Mouse (Mus musculus): ENCODE measurements around the gene Spata48.

DNA sequence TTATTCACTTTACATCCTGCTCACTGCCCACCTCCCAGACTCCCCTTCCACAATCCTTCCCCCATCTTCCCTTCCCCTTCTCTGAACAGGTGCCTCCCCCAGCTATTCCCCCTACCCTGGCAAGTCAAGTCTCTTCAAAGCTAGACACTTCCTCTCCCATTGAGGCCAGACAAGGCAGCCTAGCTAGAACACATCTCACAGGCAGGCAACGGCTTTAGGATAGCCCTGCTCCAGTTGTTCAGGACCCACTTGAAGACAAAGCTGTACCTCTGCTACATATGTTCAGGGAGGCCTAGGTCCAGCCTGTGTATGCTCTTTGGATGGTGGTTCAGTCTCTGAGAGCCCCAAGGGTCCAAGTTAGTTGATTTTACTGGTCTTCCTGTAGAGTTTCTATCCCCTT, 94.3 kb downstream of the Spata48 start:
- TF ChIP-seq POLR2A (IDR thresholded peaks at IDR 0.05; ENCODE audit: low read depth, low read length) (no peak), CTCF (conservative IDR thresholded peaks at IDR 0.05; ENCODE audit: insufficient read depth, insufficient read length, low read depth, low read length) (no peak)
